Mouse (Mus musculus): ENCODE data around the gene Sohlh1. TPM values are rescaled to one million over a fixed set of nuclear protein-coding genes. Genes with fewer than 3 reads are reported as not detected.

Gene Sohlh1
- polyA plus RNA-seq, 1 experiment = not detected

- H3K4me3 ChIP-seq (ENCODE audit: insufficient read depth, low read length) = no peak overlapping the region
- no peaks in the 10 kb centered on the region for H3K4me1 ChIP-seq (ENCODE audit: control insufficient read depth, insufficient read depth, low read length)
- H3K27ac ChIP-seq (ENCODE audit: insufficient read depth, low read length) = no peak overlapping the region
- TF ChIP-seq CTCF (IDR thresholded peaks at IDR 0.05; ENCODE audit: borderline replicate concordance, insufficient read depth, low read length) (no peak), POLR2A (IDR thresholded peaks at IDR 0.05; ENCODE audit: low read depth, low read length) (no peak)
Measured at GRCm38 (mm10) chr2:25866656-25867055, 19.6 kb upstream of the Sohlh1 start.

- Histone ChIP-seq H3K4me1 (ENCODE audit: control insufficient read depth, insufficient read depth, low read length) (no peaks in the 10 kb centered on the region), H3K27ac (ENCODE audit: insufficient read depth, low read length) (no peak overlapping the region), H3K4me3 (ENCODE audit: insufficient read depth, low read length) (no peak overlapping the region)
- no peak for TF ChIP-seq POLR2A (IDR thresholded peaks at IDR 0.05; ENCODE audit: low read depth, low read length)
Measured at GRCm38 (mm10) chr2:25865412-25865811, 18.4 kb upstream of the Sohlh1 start.

DNA sequence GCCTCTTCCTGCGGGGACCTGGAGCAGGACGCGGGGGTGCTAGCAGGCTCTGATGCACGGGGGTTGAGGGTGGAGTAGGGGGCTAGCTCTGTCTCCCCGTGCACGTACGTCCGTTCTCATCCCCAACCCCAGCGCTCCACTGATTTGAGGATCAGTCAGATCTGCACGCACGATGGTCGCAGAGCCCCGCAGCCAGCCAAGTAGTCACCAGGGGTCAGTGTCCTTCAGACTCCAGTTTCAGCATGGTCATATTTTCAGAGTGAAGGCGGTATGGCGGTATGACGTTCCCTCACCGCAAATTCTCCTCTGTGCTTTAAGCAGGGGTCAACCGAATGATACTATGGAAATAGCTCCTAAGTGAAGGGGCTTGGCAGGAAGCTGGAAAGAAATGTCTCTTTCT lies 17.2 kb upstream of the Sohlh1 start:
- TF ChIP-seq POLR2A (IDR thresholded peaks at IDR 0.05; ENCODE audit: low read depth, low read length) = no peak
- no peak for TF ChIP-seq CTCF (IDR thresholded peaks at IDR 0.05; ENCODE audit: borderline replicate concordance, insufficient read depth, low read length)
- Histone ChIP-seq H3K27ac (ENCODE audit: insufficient read depth, low read length) (no peak overlapping the region), H3K4me3 (ENCODE audit: insufficient read depth, low read length) (no peak overlapping the region), H3K4me1 (ENCODE audit: control insufficient read depth, insufficient read depth, low read length) (no peaks in the 10 kb centered on the region)

DNA sequence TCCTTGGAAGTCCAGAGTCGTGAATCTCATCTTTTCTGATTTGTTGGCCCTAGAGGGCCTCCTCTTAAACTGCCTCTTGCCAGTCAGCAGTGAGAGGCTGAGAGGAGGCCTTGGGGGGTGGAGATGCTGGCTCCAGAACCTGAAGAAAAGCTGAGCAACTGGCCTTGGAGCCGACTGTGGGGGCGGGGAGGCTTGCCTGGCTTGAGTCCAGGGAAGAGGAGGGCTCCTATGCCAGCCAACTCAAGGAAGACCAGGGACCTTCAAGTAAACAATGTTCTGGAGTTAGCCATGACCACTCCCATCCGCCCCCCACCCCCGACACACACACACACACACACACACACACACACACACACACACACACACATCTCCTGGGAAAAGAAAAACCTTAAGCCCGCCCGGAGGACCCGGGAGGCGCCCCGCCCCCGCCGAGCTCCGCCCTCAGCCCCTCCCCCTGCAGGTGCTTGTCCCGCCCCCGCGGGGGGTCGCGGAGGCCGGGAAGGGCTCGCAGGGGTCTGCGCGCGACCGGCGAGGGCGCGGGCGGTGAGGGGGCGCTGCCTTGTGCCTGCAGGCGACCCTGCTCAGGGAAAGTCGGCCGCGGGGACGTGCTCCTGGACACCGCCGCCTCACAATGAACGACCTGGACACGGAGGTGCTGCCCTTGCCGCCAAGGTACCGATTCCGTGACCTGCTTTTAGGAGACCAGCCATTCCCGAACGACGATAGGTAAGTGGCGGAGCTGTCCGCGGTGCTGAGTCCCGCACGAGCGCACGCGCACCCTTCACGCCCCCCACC lies 16.5 kb upstream of the Sohlh1 start, which contains the start of gene Kcnt1:
Gene Kcnt1, plus strand, starts transcription at position 398 of the 795 bp plus-strand sequence.
- no peak for TF ChIP-seq CTCF (IDR thresholded peaks at IDR 0.05; ENCODE audit: borderline replicate concordance, insufficient read depth, low read length)
- no peak for TF ChIP-seq POLR2A (IDR thresholded peaks at IDR 0.05; ENCODE audit: low read depth, low read length)
- no peak within 1 kb of the TSS for H3K4me3 ChIP-seq (ENCODE audit: insufficient read depth, low read length)

GRCm38 (mm10) chr2:25862696-25863270 lies 15.7 kb upstream of the Sohlh1 start:
- H3K4me1 ChIP-seq (ENCODE audit: control insufficient read depth, insufficient read depth, low read length) = no peaks in the 10 kb centered on the region
- TF ChIP-seq CTCF (IDR thresholded peaks at IDR 0.05; ENCODE audit: borderline replicate concordance, insufficient read depth, low read length) (no peak), POLR2A (IDR thresholded peaks at IDR 0.05; ENCODE audit: low read depth, low read length) (no peak)
- H3K4me3 ChIP-seq (ENCODE audit: insufficient read depth, low read length) = no peak overlapping the region
- no peak overlapping the region for H3K27ac ChIP-seq (ENCODE audit: insufficient read depth, low read length)

More for the DNA sequence above, 16.5 kb upstream of the Sohlh1 start, which contains the start of gene Kcnt1:
- Histone ChIP-seq H3K4me1 (ENCODE audit: control insufficient read depth, insufficient read depth, low read length) (no peaks in the 10 kb centered on the region), H3K27ac (ENCODE audit: insufficient read depth, low read length) (no peak within 1 kb of the TSS)

GRCm38 (mm10) chr2:25862038-25862437 lies 15.0 kb upstream of the Sohlh1 start:
- TF ChIP-seq CTCF (IDR thresholded peaks at IDR 0.05; ENCODE audit: borderline replicate concordance, insufficient read depth, low read length) (no peak), POLR2A (IDR thresholded peaks at IDR 0.05; ENCODE audit: low read depth, low read length) (no peak)
- H3K4me3 ChIP-seq (ENCODE audit: insufficient read depth, low read length) = no peak overlapping the region
- no peaks in the 10 kb centered on the region for H3K4me1 ChIP-seq (ENCODE audit: control insufficient read depth, insufficient read depth, low read length)

DNA sequence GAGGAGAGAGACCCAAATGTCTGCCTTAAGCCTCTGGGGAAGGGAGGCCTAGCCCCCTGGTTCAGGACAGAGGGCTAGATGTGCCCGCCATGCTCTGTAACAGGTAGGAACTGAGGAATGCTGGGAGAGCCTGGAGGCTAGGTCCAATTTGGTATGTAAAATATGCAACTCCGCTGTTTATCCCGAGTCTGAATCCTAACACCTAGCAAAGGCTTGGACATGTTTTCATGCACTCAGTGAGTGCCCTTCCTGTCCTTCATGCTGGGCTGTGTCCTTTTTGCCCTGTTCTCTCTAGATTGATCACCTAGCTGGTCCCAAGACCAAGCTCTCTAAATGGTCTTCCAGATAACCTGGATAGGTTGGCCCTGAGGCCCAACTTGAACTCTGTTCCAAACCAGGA lies 12.8 kb upstream of the Sohlh1 start:
- no peaks in the 10 kb centered on the region for H3K4me1 ChIP-seq (ENCODE audit: control insufficient read depth, insufficient read depth, low read length)
- TF ChIP-seq POLR2A (IDR thresholded peaks at IDR 0.05; ENCODE audit: low read depth, low read length) (no peak), CTCF (IDR thresholded peaks at IDR 0.05; ENCODE audit: borderline replicate concordance, insufficient read depth, low read length) (no peak)
- H3K4me3 ChIP-seq (ENCODE audit: insufficient read depth, low read length) = no peak overlapping the region
- H3K27ac ChIP-seq (ENCODE audit: insufficient read depth, low read length) = no peak overlapping the region

More at GRCm38 (mm10) chr2:25862038-25862437, 15.0 kb upstream of the Sohlh1 start:
- no peak overlapping the region for H3K27ac ChIP-seq (ENCODE audit: insufficient read depth, low read length)

- TF ChIP-seq POLR2A (IDR thresholded peaks at IDR 0.05; ENCODE audit: low read depth, low read length) = no peak
- TF ChIP-seq CTCF (IDR thresholded peaks at IDR 0.05; ENCODE audit: borderline replicate concordance, insufficient read depth, low read length) = no peak
- Histone ChIP-seq H3K4me1 (ENCODE audit: control insufficient read depth, insufficient read depth, low read length) (no peaks in the 10 kb centered on the region), H3K4me3 (ENCODE audit: insufficient read depth, low read length) (no peak overlapping the region), H3K27ac (ENCODE audit: insufficient read depth, low read length) (no peak overlapping the region)
Measured at GRCm38 (mm10) chr2:25853998-25854397, 7.0 kb upstream of the Sohlh1 start.

- Histone ChIP-seq H3K4me3 (ENCODE audit: insufficient read depth, low read length) (no peak overlapping the region), H3K4me1 (ENCODE audit: control insufficient read depth, insufficient read depth, low read length) (no peaks in the 10 kb centered on the region), H3K27ac (ENCODE audit: insufficient read depth, low read length) (no peak overlapping the region)
- TF ChIP-seq CTCF (IDR thresholded peaks at IDR 0.05; ENCODE audit: borderline replicate concordance, insufficient read depth, low read length) = no peak
- no peak for TF ChIP-seq POLR2A (IDR thresholded peaks at IDR 0.05; ENCODE audit: low read depth, low read length)
Measured at GRCm38 (mm10) chr2:25852626-25853025, 5.6 kb upstream of the Sohlh1 start.

DNA sequence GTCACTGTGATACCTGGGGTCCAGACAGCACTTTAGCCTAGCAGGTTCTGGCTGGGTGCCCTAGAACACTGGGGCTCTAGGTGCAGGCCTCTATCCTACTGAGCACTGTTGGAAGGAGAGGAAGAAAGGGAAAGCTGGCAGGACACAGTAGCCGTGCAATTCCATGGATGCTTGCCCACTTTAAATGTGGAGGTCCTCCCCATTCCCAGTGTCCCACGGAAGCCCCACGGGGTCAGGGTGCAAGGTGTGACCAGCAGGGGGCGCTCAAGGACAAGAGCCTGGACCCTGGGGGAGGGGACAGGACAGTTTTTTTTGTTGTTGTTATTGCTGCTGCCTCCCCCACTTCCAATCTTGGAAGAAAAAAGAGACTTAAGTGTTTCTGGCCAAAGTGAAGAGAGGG lies 3.3 kb upstream of the Sohlh1 start:
- no peak overlapping the region for H3K4me3 ChIP-seq (ENCODE audit: insufficient read depth, low read length)
- TF ChIP-seq CTCF (IDR thresholded peaks at IDR 0.05; ENCODE audit: borderline replicate concordance, insufficient read depth, low read length) (peak; percentile 31; the same call in 1 of the 2 replicates), POLR2A (IDR thresholded peaks at IDR 0.05; ENCODE audit: low read depth, low read length) (no peak)
- H3K27ac ChIP-seq (ENCODE audit: insufficient read depth, low read length) = no peak overlapping the region
- H3K4me1 ChIP-seq (ENCODE audit: control insufficient read depth, insufficient read depth, low read length) = no peaks in the 10 kb centered on the region

Data from embryonic fibroblast, embryonic 13.5 days (primary cell).